Mouse (Mus musculus) midbrain, embryonic 16.5 days (tissue): ENCODE results near the gene Poln. TPM values are rescaled to one million over a fixed set of nuclear protein-coding genes. Genes with fewer than 3 reads are reported as not detected.

Experiments
- ATAC-seq: fragments of 200-750 bp; cut with Nextera tagmentation; 2 replicates; pipeline ENCODE4 v1.8.0; 2017; ENCODE audit warnings: moderate TSS enrichment
- H3K27ac ChIP-seq: fragments of 300-500 bp; sonication (generic); 2 replicates; pipeline ENCODE4 v1.5.1; 2014; ENCODE audit warnings: mild to moderate bottlenecking, low read length, mixed read lengths
- H3K27me3 ChIP-seq: fragments of 300-500 bp; sonication (generic); 2 replicates; pipeline ENCODE4 v1.6.1; 2014; ENCODE audit warnings: low read depth, low read length, mixed read lengths; ENCODE audit not compliant: control insufficient read depth, insufficient read depth
- H3K36me3 ChIP-seq: fragments of 300-500 bp; sonication (generic); 2 replicates; pipeline ENCODE4 v1.6.1; 2014; ENCODE audit warnings: mild to moderate bottlenecking, low read length, moderate library complexity, mixed read lengths; ENCODE audit not compliant: control insufficient read depth, insufficient read depth
- H3K4me1 ChIP-seq: fragments of 300-500 bp; sonication (generic); 2 replicates; pipeline ENCODE4 v1.6.1; 2014; ENCODE audit warnings: mild to moderate bottlenecking, low read length, mixed read lengths; ENCODE audit not compliant: control insufficient read depth, insufficient read depth
- H3K4me2 ChIP-seq: fragments of 300-500 bp; sonication (generic); 2 replicates; pipeline ENCODE4 v1.6.1; 2014; ENCODE audit warnings: mild to moderate bottlenecking, low read length, mixed read lengths
- H3K4me3 ChIP-seq: fragments of 300-500 bp; sonication (generic); 2 replicates; pipeline ENCODE4 v1.5.1; 2014; ENCODE audit warnings: low read depth, mild to moderate bottlenecking, low read length, moderate library complexity, mixed read lengths
- H3K9ac ChIP-seq: fragments of 300-500 bp; sonication (generic); 2 replicates; pipeline ENCODE4 v1.6.1; 2014; ENCODE audit warnings: low read depth, low read length, mixed read lengths
- H3K9me3 ChIP-seq: fragments of 300-500 bp; sonication (generic); replicated peaks from 2 replicates; pipeline ENCODE4 v1.6.1; 2014; ENCODE audit warnings: mild to moderate bottlenecking, low read length, mixed read lengths; ENCODE audit not compliant: control insufficient read depth, poor library complexity, severe bottlenecking
- whole genome bisulfite sequencing: fragments of 180-500 bp; shearing (Covaris S2); extraction: QIAGEN DNeasy Blood & Tissue Kit; methylation state at CpG from one replicate; pipeline ENCODE4 v1.1.7; 2014; 5-methylcytosine and 5-hydroxymethylcytosine counted together
- polyA plus RNA-seq: library from polyadenylated mRNA; unstranded; fragments of >200 nt; fragmentation: Nextera tagmentation; extraction: Ambion mirVana; gene quantifications from 2 replicates; pipeline ENCODE4 v1.2.1, GENCODE M21; 2015

Gene Poln
- polyA plus RNA-seq, 1 experiment from 2014 or later = 0.18 TPM

DNA sequence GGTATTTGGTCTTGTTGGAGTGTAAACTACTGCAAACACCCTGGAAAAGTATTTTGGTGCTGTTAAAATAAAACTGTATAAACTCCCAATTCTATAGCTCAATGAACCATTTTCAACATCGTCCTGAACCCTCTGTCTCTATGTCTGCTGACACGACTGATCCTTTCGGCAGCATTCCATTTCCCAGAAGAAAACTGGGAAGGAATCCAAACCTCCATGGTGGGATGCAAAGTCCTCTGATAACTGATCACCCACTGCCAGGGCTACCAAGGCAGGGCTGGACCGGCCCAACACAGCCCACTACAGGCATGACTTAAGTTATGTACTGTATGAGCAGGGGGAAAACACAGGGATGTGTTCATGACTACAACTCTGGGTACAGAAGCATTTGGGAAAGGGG, 32.8 kb upstream of the Poln start:
- Histone ChIP-seq H3K36me3 (no peaks in the 10 kb centered on the region), H3K27ac (no peak overlapping the region), H3K4me3 (no peak overlapping the region), H3K27me3 (no peaks in the 10 kb centered on the region), H3K4me2 (no peak overlapping the region), H3K4me1 (no peaks in the 10 kb centered on the region), H3K9ac (no peak overlapping the region), H3K9me3 (no peaks in the 10 kb centered on the region)
- WGBS = 86% methylated on average over 4 of the region's 4 CpGs
- ATAC-seq = no peak

DNA sequence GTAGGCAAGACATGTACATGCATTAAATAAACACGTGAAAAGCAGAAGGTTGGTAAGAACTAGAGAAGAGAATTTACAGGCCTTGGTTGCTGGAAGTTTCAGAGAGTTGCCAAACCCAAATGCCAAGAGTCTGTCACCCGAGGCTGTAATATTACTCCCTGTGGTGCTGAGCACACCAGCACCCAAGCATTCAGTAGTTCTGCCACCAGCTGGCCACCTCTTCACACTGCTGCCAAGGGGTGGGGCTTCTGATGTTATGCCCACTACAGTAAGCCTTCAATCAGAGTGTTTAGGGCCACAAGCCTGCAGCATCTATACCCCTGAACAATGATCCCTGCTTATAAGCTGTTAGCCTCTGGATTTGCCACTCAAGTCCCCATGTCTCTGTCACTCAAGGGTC, 32.1 kb upstream of the Poln start:
- WGBS = 74% methylated on average over 2 of the region's 2 CpGs
- no peak for ATAC-seq
- Histone ChIP-seq H3K4me3 (no peak overlapping the region), H3K36me3 (no peaks in the 10 kb centered on the region), H3K27me3 (no peaks in the 10 kb centered on the region), H3K9ac (no peak overlapping the region), H3K4me2 (no peak overlapping the region), H3K27ac (no peak overlapping the region), H3K4me1 (no peaks in the 10 kb centered on the region), H3K9me3 (no peaks in the 10 kb centered on the region)

DNA sequence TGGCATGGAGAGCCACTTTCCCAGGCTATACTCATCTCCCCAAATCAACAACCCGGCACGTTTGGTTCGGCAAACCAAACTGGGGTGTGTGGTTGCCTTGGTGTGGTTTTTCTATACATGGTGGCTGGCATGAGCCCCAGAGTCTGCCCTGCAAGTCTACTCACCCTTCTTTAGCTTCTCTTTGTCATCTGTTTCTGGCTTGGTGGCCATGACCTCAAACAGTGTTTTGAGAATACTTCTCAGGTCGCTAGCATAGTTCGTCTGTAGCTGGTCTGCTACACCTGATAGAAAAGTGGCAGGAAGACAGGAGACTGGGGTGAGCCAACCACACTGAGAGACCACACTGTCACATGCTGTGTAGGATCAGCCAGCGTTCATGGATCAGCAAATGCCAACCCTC, 29.4 kb upstream of the Poln start:
- H3K27ac ChIP-seq = no peak overlapping the region
- no peaks in the 10 kb centered on the region for H3K9me3 ChIP-seq
- 88% methylated on average over 6 of the region's 6 CpGs for WGBS
- ATAC-seq = no peak
- no peak overlapping the region for H3K4me2 ChIP-seq
- H3K4me1 ChIP-seq = no peaks in the 10 kb centered on the region
- no peaks in the 10 kb centered on the region; the same call in 1 of the 2 replicates for H3K36me3 ChIP-seq
- H3K4me3 ChIP-seq = no peak overlapping the region
- no peaks in the 10 kb centered on the region for H3K27me3 ChIP-seq
- no peak overlapping the region for H3K9ac ChIP-seq

DNA sequence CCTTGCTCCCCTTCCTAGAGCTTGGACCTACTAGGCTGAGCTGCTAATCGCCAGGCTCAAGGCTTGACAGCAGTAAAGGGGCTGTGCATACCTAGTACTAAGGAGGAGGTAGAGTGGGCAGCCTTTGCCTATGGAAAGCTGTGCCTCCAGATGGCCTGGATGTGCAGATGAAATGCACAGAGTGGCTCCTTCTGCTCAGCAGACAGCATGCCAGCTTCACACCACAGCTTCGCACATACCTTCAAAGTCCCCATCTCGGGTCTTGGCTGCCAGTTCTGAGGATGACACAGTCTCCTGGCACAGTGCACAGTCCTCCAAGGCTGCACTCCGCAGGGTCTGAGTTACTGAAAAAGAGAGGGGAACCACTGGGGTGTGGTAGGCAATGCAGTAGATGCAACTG, 28.0 kb upstream of the Poln start:
- Histone ChIP-seq H3K4me3 (no peak overlapping the region), H3K4me2 (no peak overlapping the region), H3K27ac (no peak overlapping the region), H3K4me1 (no peaks in the 10 kb centered on the region), H3K36me3 (no peaks in the 10 kb centered on the region; the same call in 1 of the 2 replicates), H3K9me3 (no peaks in the 10 kb centered on the region), H3K27me3 (no peaks in the 10 kb centered on the region), H3K9ac (no peak overlapping the region)
- 78% methylated on average over 4 of the region's 4 CpGs for WGBS
- ATAC-seq = no peak

DNA sequence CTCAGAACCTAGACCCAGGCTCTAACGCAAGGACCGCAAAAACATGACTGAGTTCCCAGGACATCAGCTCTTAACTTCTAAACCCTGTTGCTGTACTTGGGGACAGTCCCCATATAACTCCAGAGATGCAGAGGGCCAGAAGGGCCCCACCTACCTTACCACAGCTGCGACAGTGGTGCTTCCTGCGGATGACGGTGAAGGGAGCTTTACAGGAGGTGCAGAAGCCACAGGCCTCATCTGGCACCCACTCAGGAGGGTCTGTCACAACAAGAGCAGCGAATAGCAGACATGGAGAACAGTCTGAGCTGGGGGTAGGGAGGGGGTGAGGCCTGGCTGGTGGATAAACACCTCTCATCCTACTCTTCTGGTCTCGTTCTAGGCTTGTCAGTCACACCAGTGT, 27.2 kb upstream of the Poln start:
- ATAC-seq = no peak
- no peak overlapping the region for H3K4me3 ChIP-seq
- H3K9me3 ChIP-seq = no peaks in the 10 kb centered on the region
- no peak overlapping the region for H3K9ac ChIP-seq
- H3K36me3 ChIP-seq = no peaks in the 10 kb centered on the region; the same call in 1 of the 2 replicates
- H3K4me1 ChIP-seq = no peaks in the 10 kb centered on the region
- no peak overlapping the region for H3K27ac ChIP-seq
- H3K27me3 ChIP-seq = no peaks in the 10 kb centered on the region
- WGBS = 81% methylated on average over 7 of the region's 7 CpGs
- H3K4me2 ChIP-seq = no peak overlapping the region

DNA sequence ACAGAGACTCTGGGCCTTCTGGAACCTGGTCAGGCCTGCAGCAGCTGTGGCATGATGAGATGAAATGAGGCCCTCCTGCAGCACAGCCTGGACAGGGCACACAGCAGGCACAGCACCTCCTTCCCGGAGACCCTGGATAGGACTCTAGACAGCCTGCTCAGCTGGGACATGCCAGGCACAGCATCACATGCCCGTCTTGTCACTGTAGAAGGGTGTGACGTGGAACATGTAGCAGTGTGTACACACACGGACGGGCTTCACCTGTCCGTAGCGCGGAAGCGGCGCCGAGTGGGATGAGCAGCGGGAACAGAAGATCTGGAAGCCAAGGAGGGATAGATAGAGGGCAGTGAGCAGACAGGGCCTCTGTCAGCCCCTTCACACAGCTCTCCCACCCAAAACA, 26.5 kb upstream of the Poln start:
- Histone ChIP-seq H3K36me3 (no peaks in the 10 kb centered on the region; the same call in 1 of the 2 replicates), H3K4me1 (no peaks in the 10 kb centered on the region), H3K27ac (no peak overlapping the region), H3K4me2 (no peak overlapping the region), H3K9ac (no peak overlapping the region), H3K9me3 (no peaks in the 10 kb centered on the region), H3K27me3 (no peaks in the 10 kb centered on the region), H3K4me3 (no peak overlapping the region)
- no peak for ATAC-seq
- 92% methylated on average over 12 of the region's 12 CpGs for whole genome bisulfite sequencing

DNA sequence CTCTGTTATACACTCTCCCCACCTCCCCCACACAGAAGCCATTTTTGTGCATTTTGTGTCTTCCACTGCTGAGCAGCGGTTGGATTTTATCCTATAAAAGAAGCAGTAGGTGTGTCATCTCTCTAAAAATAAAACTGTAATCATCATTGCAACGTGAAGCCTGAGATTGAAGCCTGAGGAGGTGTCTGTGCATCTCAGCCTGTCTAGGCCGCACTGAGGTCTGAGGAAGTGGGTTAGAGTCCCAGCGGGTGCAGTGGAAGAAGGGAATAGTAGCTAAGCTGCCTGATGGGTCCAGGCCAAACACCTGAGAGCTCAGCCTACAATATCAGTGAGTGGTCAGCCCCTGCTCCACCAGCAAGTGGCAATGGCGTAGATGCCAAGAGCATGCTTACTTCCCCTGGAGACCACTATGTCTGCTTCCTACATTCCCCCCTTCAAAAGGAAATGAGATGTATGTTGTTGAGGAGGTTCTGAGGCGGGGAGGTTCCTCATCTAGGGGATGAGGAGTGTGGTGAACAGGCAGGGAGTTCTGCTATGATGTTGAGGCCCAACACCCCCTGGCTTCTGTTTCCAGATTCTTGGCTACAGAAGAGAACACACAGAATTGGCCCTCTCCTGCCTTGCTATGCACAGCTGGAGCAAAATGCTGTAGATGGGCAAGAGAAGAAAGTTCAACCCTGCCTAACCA, 25.9 kb upstream of the Poln start:
- Histone ChIP-seq H3K27ac (no peak overlapping the region), H3K9ac (no peak overlapping the region), H3K4me3 (no peak overlapping the region), H3K27me3 (no peaks in the 10 kb centered on the region), H3K4me2 (no peak overlapping the region), H3K9me3 (no peaks in the 10 kb centered on the region), H3K36me3 (no peaks in the 10 kb centered on the region; the same call in 1 of the 2 replicates), H3K4me1 (no peaks in the 10 kb centered on the region)
- no peak for ATAC-seq
- WGBS = 75% methylated on average over 6 of the region's 6 CpGs

DNA sequence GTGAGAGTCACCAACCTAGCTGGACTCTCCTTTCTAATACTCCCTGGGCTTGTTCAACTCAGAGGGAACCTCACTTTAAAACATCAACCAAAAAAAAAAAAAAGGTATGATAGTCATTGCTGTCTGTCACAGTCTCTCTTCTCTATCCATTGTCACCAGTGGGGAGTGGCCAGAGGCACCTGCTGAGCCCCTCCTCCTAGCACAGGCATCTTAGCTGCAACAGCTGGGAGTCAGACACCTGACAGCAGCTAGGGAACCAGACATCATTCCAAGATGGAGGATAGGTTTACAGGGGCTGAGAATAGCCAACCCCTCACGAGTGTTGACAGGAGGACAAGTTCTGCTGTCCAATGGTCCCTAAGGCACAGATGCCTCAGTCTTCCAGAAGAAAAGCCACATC, 25.2 kb upstream of the Poln start:
- ATAC-seq = no peak
- Histone ChIP-seq H3K4me1 (no peaks in the 10 kb centered on the region), H3K36me3 (no peaks in the 10 kb centered on the region; the same call in 1 of the 2 replicates), H3K9me3 (no peaks in the 10 kb centered on the region), H3K4me2 (no peak overlapping the region), H3K27me3 (no peaks in the 10 kb centered on the region), H3K4me3 (no peak overlapping the region), H3K27ac (no peak overlapping the region), H3K9ac (no peak overlapping the region)
- 73% methylated on average over 1 of the region's 1 CpGs for WGBS

DNA sequence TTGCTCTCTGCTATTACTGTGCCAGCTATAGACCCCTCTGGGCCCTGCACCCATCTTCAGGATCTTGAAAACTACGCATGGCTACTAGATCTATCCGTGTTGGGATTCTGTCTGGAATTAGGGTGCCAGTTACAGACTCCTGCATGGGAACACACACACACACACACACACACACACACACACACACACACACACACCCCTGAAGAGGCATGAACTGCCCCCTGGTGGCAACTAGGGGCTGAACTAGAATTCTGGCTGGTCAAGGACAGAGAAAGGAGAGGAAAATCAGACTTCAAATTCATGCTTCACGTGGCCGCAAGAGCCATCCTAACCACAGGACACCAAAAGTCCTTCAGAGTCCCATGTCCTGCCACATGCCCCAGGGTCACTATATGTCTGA, 22.6 kb upstream of the Poln start:
- H3K4me1 ChIP-seq = peaks cover 5% of the 10 kb centered on the region; the same call in 1 of the 2 replicates
- no peaks in the 10 kb centered on the region for H3K27me3 ChIP-seq
- H3K4me2 ChIP-seq = no peak overlapping the region
- no peak overlapping the region for H3K4me3 ChIP-seq
- no peak overlapping the region for H3K9ac ChIP-seq
- ATAC-seq = no peak
- no peak overlapping the region for H3K27ac ChIP-seq
- H3K9me3 ChIP-seq = no peaks in the 10 kb centered on the region
- 80% methylated on average over 4 of the region's 4 CpGs for WGBS
- H3K36me3 ChIP-seq = no peaks in the 10 kb centered on the region; the same call in 1 of the 2 replicates
